Mouse (Mus musculus) limb, embryonic 14.5 days (tissue): ENCODE measurements around the gene Hormad2. TPM values are rescaled to one million over a fixed set of nuclear protein-coding genes. Genes with fewer than 3 reads are reported as not detected.

ENCODE experiments used
- ATAC-seq: fragments of 200-750 bp; cut with Nextera tagmentation; 2 replicates; pipeline ENCODE4 v1.8.0; 2017; ENCODE audit warnings: low read depth, moderate number of reproducible peaks, moderate TSS enrichment; ENCODE audit not compliant: low FRiP score
- DNase-seq: peaks from one replicate; pipeline ENCODE4 v3.0.0-alpha.2; 2015; ENCODE audit warnings: low spot score
- H3K27ac ChIP-seq: fragments of 300-500 bp; sonication (generic); replicated peaks from 2 replicates; pipeline ENCODE4 v1.5.1; 2014; ENCODE audit warnings: low read depth, mild to moderate bottlenecking, low read length, moderate library complexity, mixed read lengths
- H3K27me3 ChIP-seq: fragments of 300-500 bp; sonication (generic); 2 replicates; pipeline ENCODE4 v1.6.1; 2014; ENCODE audit warnings: low read length, mixed read lengths; ENCODE audit not compliant: control insufficient read depth, insufficient read depth
- H3K36me3 ChIP-seq: fragments of 300-500 bp; sonication (generic); 2 replicates; pipeline ENCODE4 v1.6.1; 2014; ENCODE audit warnings: mild to moderate bottlenecking, low read length, moderate library complexity, mixed read lengths; ENCODE audit not compliant: control insufficient read depth, insufficient read depth
- H3K4me1 ChIP-seq: fragments of 300-500 bp; sonication (generic); 2 replicates; pipeline ENCODE4 v1.6.1; 2014; ENCODE audit warnings: antibody characterized with exemption, low read length, mixed read lengths; ENCODE audit not compliant: control insufficient read depth, insufficient read depth
- H3K4me2 ChIP-seq: fragments of 300-500 bp; sonication (generic); replicated peaks from 2 replicates; pipeline ENCODE4 v1.6.1; 2014; ENCODE audit warnings: low read depth, mild to moderate bottlenecking, low read length, moderate library complexity; ENCODE audit not compliant: severe bottlenecking
- H3K4me3 ChIP-seq: fragments of 300-500 bp; sonication (generic); replicated peaks from 2 replicates; pipeline ENCODE4 v1.5.1; 2014; ENCODE audit warnings: low read length
- H3K9ac ChIP-seq: fragments of 300-500 bp; sonication (generic); 2 replicates; pipeline ENCODE4 v1.6.1; 2014; ENCODE audit warnings: mild to moderate bottlenecking, low read depth, low read length, moderate library complexity; ENCODE audit not compliant: severe bottlenecking
- H3K9me3 ChIP-seq: fragments of 300-500 bp; sonication (generic); 2 replicates; pipeline ENCODE4 v1.6.1; 2016; ENCODE audit warnings: low read length; ENCODE audit not compliant: control insufficient read depth
- POLR2A ChIP-seq: fragments of 200-500 bp; IDR thresholded peaks from 2 replicates; pipeline ENCODE4 v1.8.0; 2012; ENCODE audit warnings: inconsistent platforms, mild to moderate bottlenecking, moderate library complexity, borderline replicate concordance; ENCODE audit not compliant: insufficient read depth, insufficient read length; ENCODE audit errors: extremely low read depth
- WGBS: fragments of 180-500 bp; shearing (Covaris S2); extraction: QIAGEN DNeasy Blood & Tissue Kit; methylation state at CpG from one replicate; pipeline ENCODE4 v1.1.7; 2014; 5-methylcytosine and 5-hydroxymethylcytosine counted together
- polyA plus RNA-seq, 2 experiments: library from polyadenylated mRNA; depleted of rRNA in 1 of 2; stranded (reverse) in 1 of 2; unstranded in 1 of 2; fragments of >200 nt; fragmentation: Nextera tagmentation in 1 of 2; extraction: Ambion mirVana in 1 of 2; gene quantifications; 2 replicates each; pipeline versions ENCODE4 v1.2.1 to v1.2.3; 2012 to 2014

Hormad2 gene
- polyA plus RNA-seq, 2 experiments, result 0.23 to 0.25 TPM

- Histone ChIP-seq H3K4me2 (no peak overlapping the region), H3K27ac (no peak overlapping the region), H3K4me1 (no peaks in the 10 kb centered on the region), H3K27me3 (no peaks in the 10 kb centered on the region), H3K36me3 (no peaks in the 10 kb centered on the region), H3K9ac (no peak overlapping the region), H3K9me3 (no peaks in the 10 kb centered on the region), H3K4me3 (no peak overlapping the region)
- ATAC-seq (no peak), DNase-seq (no peak)
- WGBS, result 77% methylated on average over 7 of the region's 7 CpGs
- TF ChIP-seq POLR2A, result no peak
Observed at GRCm38 (mm10) chr11:4382321-4382720, 58.6 kb downstream of the Hormad2 start.

GRCm38 (mm10) chr11:4379857-4380256 lies 61.0 kb downstream of the Hormad2 start:
- Histone ChIP-seq H3K4me1 (no peaks in the 10 kb centered on the region), H3K9ac (no peak overlapping the region), H3K27ac (no peak overlapping the region), H3K27me3 (no peaks in the 10 kb centered on the region), H3K9me3 (no peaks in the 10 kb centered on the region), H3K4me3 (no peak overlapping the region), H3K4me2 (no peak overlapping the region), H3K36me3 (no peaks in the 10 kb centered on the region)
- WGBS, result 70% methylated on average over 4 of the region's 4 CpGs
- ATAC-seq (no peak), DNase-seq (no peak)
- no peak for TF ChIP-seq POLR2A

- no peak for ATAC-seq
- no peaks in the 10 kb centered on the region for H3K27me3 ChIP-seq
- H3K4me3 ChIP-seq, result no peak overlapping the region
- no peak overlapping the region for H3K27ac ChIP-seq
- H3K36me3 ChIP-seq, result no peaks in the 10 kb centered on the region
- H3K4me1 ChIP-seq, result no peaks in the 10 kb centered on the region
- DNase-seq, result no peak
- H3K9me3 ChIP-seq, result no peaks in the 10 kb centered on the region
- no peak overlapping the region for H3K9ac ChIP-seq
- H3K4me2 ChIP-seq, result no peak overlapping the region
- no peak for TF ChIP-seq POLR2A
- WGBS, result 78% methylated on average over 4 of the region's 4 CpGs
Observed at GRCm38 (mm10) chr11:4366389-4366788, 74.5 kb downstream of the Hormad2 start.

GRCm38 (mm10) chr11:4355430-4355829 lies 85.5 kb downstream of the Hormad2 start:
- no peak for ATAC-seq
- Histone ChIP-seq H3K36me3 (no peaks in the 10 kb centered on the region), H3K9ac (no peak overlapping the region), H3K4me3 (no peak overlapping the region), H3K4me1 (no peaks in the 10 kb centered on the region), H3K27ac (no peak overlapping the region), H3K27me3 (no peaks in the 10 kb centered on the region), H3K4me2 (no peak overlapping the region), H3K9me3 (no peaks in the 10 kb centered on the region)
- TF ChIP-seq POLR2A, result no peak
- no peak for DNase-seq
- WGBS, result 62% methylated on average over 5 of the region's 5 CpGs

- Histone ChIP-seq H3K27ac (no peak overlapping the region), H3K9ac (no peak overlapping the region), H3K36me3 (no peaks in the 10 kb centered on the region), H3K4me1 (no peaks in the 10 kb centered on the region), H3K9me3 (no peaks in the 10 kb centered on the region), H3K27me3 (no peaks in the 10 kb centered on the region), H3K4me2 (no peak overlapping the region), H3K4me3 (no peak overlapping the region)
- WGBS, result 48% methylated on average over 3 of the region's 3 CpGs
- ATAC-seq (no peak), DNase-seq (no peak)
- TF ChIP-seq POLR2A, result no peak
Observed at GRCm38 (mm10) chr11:4352637-4353036, 88.3 kb downstream of the Hormad2 start.

- H3K4me1 ChIP-seq, result no peaks in the 10 kb centered on the region
- WGBS, result 40% methylated on average over 4 of the region's 4 CpGs
Observed at GRCm38 (mm10) chr11:4343926-4344325, 97.0 kb downstream of the Hormad2 start.

More at GRCm38 (mm10) chr11:4343926-4344325, 97.0 kb downstream of the Hormad2 start:
- Histone ChIP-seq H3K4me2 (no peak overlapping the region), H3K27ac (no peak overlapping the region), H3K9ac (no peak overlapping the region), H3K27me3 (no peaks in the 10 kb centered on the region), H3K9me3 (no peaks in the 10 kb centered on the region), H3K36me3 (no peaks in the 10 kb centered on the region), H3K4me3 (no peak overlapping the region)
- DNase-seq (no peak), ATAC-seq (no peak)
- TF ChIP-seq POLR2A, result no peak
